Mouse (Mus musculus) liver, adult 2 months (tissue): ENCODE data around the gene Hacd3.
"Not testable (repeated sequence)": the region's sequence is repeated elsewhere in the genome, so short reads cannot be mapped to it uniquely, and the experiment has no call there.

Experiments
- CTCF ChIP-seq: fragments of 200-500 bp; IDR thresholded peaks from 2 replicates; pipeline ENCODE4 v1.5.1; 2011; ENCODE audit warnings: low read depth, low read length, control low read depth
- POLR2A ChIP-seq: fragments of 200-500 bp; IDR thresholded peaks from 2 replicates; pipeline ENCODE4 v1.6.1; 2011; ENCODE audit warnings: low read length, control low read depth; ENCODE audit not compliant: insufficient read depth; ENCODE audit errors: extremely low read depth

DNA sequence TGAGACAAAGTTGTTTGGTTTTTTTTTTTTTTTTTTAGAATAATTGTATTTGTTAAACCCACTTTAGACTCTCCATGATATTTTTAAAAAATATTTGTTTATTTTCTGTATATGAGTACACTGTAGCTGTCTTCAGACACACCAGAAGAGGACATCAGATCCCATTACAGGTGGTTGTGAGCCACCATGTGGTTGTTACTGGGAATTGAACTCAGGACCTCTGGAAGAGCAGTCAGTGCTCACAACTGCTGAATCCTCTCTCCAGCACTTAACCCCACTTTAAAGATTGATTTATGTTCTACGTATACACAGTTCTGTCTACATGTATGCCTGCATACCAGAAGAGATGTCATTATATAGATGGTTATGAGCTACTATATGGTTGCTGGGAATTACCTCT, 26.0 kb downstream of the Hacd3 start:
- TF ChIP-seq CTCF, POLR2A: not testable (repeated sequence)
